Mouse (Mus musculus): ENCODE measurements around the gene Scd1. TPM values are rescaled to one million over a fixed set of nuclear protein-coding genes. Genes with fewer than 3 reads are reported as not detected.

Scd1 gene
- total RNA-seq, 2 experiments from 2014 or later = 139 to 156 TPM

DNA sequence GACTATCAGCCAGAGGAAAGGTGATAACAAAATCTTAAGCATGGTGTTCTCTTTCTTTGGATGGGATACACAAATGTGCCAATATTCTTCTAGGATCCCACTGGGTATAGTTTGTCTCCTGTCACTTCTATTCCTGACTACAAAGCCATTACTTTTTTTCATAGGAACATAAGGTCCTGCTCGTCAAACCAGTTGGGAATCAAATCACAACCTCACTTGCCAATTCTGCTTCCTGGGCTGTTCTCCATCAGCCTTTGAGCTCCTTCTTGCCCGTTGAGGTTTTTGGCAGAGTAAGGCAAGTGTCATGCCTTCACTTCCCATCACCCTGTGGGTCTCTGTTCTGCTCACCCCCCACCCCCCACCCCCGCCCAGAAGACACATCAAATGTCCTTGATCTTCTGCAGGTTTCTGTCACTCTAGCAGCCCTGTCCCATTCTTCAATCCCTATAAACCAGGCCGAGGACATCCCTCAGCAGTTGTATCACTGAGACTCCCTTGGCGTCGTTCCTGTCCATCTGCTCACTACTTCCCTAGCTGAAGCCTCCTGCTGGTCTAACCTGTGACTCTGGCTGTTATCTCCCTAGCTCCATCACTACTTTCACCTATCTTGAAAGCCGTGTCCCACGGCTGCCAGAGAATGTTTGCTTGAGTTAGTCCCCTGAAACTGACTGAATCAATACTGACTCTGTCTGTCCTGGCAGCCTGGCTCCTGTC is 7.0 kb downstream of the Scd1 start:
- DNase-seq (ENCODE audit: extremely low spot score in 1 of 2, low spot score in 1 of 2) = no peak

DNA sequence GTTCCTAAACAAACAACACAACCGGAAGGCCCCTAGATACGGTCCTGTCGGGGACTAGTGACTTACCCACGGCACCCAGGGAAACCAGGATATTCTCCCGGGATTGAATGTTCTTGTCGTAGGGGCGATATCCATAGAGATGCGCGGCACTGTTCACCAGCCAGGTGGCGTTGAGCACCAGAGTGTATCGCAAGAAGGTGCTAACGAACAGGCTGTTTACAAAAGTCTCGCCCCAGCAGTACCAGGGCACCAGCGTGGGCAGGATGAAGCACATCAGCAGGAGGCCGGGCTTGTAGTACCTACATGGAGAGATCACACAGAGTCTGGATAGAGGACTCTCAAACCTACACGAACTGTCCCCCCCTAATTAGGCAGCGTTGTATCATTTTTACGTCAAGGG is 7.6 kb downstream of the Scd1 start:
- no peak for DNase-seq (ENCODE audit: extremely low spot score in 1 of 2, low spot score in 1 of 2)

DNA sequence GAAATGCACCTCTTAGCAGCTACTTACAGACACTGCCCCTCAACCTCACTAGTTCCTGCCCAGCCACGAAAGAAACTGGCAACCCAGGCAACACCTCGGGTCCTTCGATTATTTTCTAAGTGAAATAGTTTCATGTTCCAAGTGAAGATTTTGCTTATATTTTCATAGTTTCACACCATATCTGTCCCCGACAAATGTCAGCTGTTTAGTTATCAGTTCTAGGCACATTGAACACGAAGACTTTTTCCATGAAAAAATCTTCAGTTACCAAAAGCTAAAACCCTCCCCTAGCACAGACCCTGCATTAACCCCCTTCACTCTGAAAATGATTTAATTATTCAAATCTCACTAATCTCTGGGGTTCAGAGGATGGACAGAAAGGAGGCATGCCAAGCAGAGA is 10.9 kb downstream of the Scd1 start:
- no peak for DNase-seq (ENCODE audit: extremely low spot score in 1 of 2, low spot score in 1 of 2)

DNA sequence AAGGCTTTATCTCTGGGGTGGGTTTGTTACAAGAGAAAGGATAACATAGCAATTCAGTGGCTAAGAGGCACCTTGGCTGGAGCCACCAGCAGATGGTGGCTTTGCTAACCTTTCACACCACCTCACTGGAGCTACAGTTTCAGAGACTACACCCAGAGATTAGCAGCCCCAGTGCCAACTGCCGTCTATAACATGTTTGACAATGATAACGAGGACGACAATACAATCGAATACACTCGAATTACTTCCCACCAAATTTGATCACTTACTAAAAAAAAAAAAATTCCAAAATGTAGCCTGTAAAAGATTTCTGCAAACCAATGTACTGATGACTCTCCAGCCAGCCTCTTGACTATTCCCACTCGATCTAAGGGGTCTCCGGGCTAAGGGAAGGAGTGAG is 12.7 kb downstream of the Scd1 start:
- DNase-seq (ENCODE audit: extremely low spot score in 1 of 2, low spot score in 1 of 2) = no peak

DNA sequence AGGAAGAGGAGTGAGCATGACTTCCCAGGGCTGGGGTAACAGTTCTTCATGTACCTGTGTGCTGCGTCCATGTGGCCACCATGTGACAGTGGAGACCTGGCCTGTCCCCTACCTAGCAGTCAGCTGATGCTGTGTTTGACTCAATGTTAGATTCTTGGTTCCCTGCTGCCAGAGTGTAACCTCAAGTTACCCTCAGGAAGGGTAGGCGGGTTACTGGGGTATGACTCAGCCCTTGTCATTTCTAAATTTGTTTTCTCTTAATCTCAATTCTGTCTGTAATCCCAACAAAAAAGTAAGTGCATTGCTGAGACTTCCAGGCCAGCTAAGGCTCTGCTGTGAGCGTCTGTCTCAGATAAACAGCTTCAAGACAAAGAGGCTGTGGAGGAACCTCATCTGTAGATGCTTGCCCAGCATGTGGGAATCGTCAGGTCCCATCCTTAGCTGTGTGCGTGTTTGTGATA is 13.7 kb downstream of the Scd1 start:
- DNase-seq (ENCODE audit: extremely low spot score in 1 of 2, low spot score in 1 of 2) = no peak

GRCm38 (mm10) chr19:44392339-44393009 is 15.2 kb downstream of the Scd1 start:
- DNase-seq (ENCODE audit: extremely low spot score in 1 of 2, low spot score in 1 of 2) = no peak

DNA sequence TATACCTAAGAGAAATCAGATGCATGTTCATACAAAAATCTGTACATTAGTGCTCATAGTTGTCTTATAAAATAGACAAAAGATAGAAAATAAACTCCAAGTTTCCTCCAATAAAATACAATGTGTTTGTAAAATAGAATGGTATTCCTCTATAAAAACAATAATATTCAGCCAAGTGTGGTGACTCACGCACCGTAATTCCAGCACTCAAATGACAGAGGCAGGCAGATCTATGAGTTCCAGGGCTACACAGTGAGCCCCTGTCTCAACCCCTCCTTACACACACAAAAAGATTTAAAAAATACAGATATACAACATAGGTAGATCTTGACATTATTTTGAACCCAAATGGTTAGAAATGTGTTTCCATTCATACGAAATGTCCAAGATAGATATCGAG is 15.8 kb downstream of the Scd1 start:
- DNase-seq (ENCODE audit: extremely low spot score in 1 of 2, low spot score in 1 of 2) = no peak

DNA sequence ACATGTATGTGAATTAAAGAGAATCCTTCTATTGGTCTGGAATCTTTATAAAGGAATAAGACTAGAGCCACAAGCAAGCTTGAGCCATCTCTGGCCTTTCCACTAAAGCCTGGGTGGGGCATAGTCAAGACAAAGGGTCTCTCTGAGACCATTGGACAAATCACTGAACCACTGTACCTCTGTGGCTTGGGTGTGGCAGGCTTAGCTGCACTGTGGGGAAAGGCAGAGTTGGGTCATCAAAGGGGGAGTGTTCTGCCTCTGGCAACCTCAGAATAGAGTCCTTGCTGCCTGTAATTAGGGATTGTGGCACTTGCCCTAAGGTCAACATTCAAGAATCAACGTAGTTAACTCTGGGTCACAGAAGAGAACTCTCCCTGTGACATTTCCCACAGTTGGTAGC is 18.2 kb downstream of the Scd1 start:
- no peak for DNase-seq (ENCODE audit: extremely low spot score in 1 of 2, low spot score in 1 of 2)

GRCm38 (mm10) chr19:44388475-44389428 is 18.9 kb downstream of the Scd1 start:
- DNase-seq (ENCODE audit: extremely low spot score in 1 of 2, low spot score in 1 of 2) = peak; percentile 77 to 81

DNA sequence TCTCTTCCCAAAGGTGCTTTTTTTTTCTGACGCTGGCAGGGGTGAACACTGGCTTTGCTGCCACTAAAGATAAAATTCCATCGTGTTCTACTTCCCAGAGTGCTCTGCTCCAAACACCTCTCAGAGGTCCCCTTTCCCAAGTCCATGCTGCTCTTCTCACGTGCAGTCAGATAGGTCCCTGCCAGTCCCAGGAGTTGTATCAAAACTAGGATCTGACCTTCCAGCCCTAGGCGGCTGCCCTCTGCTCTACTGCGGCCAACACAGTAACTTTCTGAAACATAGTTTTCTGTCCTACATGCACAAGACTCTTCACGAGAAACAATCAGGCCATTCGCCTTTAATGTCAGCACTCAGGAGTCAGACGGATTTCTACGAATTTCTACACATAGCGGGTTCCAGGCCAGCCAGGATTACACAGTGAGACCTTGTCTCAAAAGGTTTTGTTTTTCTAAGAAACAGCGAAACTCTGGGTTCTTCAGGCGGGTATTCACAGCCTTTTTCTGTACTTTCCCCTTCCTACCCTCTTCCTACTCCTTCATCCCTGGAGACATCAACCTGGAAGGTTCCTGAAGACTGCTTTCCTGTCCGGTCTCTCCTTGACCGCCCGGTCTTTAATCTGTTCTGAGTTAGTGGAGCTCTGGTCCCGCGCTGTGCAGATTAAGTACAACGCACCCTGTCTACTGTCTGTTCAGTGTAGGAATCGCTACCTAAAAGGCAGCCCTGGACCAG is 19.8 kb downstream of the Scd1 start:
- DNase-seq (ENCODE audit: extremely low spot score in 1 of 2, low spot score in 1 of 2) = no peak

- no peak for DNase-seq (ENCODE audit: extremely low spot score in 1 of 2, low spot score in 1 of 2)
Observed at GRCm38 (mm10) chr19:44387089-44387671, 20.5 kb downstream of the Scd1 start.

GRCm38 (mm10) chr19:44385887-44386498 is 21.7 kb downstream of the Scd1 start:
- no peak for DNase-seq (ENCODE audit: extremely low spot score in 1 of 2, low spot score in 1 of 2)

GRCm38 (mm10) chr19:44382682-44383321 is 24.9 kb downstream of the Scd1 start:
- DNase-seq (ENCODE audit: extremely low spot score in 1 of 2, low spot score in 1 of 2) = no peak

DNA sequence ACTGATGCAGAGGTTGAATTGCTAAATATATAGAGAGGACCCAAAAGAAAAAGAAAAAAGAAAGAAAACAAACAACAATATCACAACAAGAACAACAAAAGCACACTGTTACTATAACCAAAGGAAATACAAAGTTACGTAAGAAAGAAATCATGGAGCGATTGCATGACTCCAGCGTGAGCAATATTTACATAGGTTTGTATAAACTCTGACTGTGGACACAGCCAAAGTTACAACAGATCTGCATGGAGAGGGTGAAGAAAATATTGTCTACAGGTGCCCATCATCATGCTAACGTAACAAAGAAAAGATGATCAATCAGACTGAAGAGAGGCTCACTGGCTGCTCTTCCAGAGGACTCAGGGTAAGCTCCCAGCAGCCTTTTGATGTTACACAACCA is 27.6 kb downstream of the Scd1 start:
- no peak for DNase-seq (ENCODE audit: extremely low spot score in 1 of 2, low spot score in 1 of 2)

DNA sequence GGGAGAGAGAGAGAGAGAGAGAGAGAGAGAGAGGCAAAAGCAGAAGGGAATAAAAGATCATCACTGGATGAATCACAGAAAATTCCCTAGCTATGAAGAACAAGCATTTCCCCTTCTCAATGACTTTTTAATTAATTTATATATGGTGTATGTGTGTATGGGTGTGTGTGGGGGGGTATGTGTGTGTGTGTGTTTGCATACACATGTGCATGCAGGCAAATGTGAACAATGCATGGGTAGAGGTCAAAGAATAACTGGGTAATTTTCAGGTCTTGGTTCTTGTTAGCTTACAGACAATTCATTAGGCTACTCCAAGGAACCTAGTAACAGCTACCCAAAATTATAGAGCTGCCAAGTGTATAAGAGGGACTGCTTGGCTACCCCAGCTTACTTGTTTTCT is 28.6 kb downstream of the Scd1 start:
- DNase-seq (ENCODE audit: extremely low spot score in 1 of 2, low spot score in 1 of 2) = no peak

DNA sequence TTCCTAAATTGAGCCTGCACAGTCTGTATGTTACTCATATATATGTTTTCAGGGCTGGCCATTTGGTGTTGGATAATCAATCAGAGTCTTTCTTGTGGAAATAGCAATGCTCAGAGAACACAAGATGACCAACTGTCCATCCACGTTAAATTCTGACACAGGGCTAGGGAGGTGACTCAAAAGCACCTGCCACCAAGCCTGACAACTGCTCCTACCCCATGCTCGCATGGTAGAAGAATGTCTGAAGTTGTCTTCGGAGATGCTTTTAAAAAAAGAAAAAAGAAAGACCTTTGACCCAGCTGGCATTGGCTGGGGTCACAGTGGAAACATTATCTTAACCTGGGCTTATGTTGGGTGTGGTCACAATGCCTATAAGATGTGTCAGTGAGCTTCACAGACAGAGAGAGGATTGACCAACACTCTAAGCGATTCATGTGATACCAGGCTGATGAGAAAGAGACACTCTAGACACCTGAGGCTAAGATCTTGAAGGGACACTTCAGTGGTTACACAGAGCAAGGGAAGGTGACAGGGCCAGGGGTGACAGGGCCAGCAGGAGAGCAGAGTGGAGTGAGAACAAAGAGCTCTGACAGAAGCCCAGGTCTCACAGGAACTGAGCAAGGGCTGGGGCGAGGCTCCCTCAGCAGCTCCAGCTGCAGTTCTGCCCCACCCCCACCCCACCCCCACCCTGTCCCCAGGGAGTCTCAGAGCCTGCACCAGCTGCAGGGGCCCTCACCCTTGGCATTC is 29.9 kb downstream of the Scd1 start:
- no peak for DNase-seq (ENCODE audit: extremely low spot score in 1 of 2, low spot score in 1 of 2)

GRCm38 (mm10) chr19:44376511-44376951 is 31.1 kb downstream of the Scd1 start:
- no peak for DNase-seq (ENCODE audit: extremely low spot score in 1 of 2, low spot score in 1 of 2)

DNA sequence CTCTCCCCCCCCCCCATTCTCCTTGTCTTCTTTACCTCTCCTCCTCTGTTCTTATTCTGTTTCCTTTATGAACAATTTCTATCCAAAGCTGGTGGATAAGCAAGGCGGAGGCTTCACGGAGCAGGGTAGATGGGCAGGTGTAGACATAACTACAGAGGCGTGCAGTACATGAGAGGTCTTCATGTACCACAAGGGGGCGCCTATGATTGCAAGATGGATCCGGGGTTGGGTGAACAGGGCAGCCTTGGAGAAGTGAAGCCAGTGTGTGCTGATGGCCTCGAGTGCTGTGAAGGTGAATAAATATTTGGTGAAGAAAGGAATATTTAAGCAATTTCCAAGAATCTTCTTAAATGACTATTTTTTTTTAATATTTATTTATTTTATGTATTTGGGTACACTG is 34.7 kb downstream of the Scd1 start:
- peak in 1 of 2 experiments; percentile 76 for DNase-seq (ENCODE audit: extremely low spot score in 1 of 2, low spot score in 1 of 2)

Measured in layer of hippocampus, postnatal 25 days (tissue).